Mouse (Mus musculus) spleen, adult 18-20 months (tissue): ENCODE measurements around the gene Rpl26.

Experiments
- DNase-seq, 2 experiments: peaks; one replicate each; pipeline ENCODE4 v3.0.0; 2022; ENCODE audit warnings: mixed read lengths in 2 of 2

Gene Rpl26

GRCm38 (mm10) chr11:68891823-68892222 lies 9.6 kb upstream of the Rpl26 start:
- no peak for DNase-seq

- DNase-seq: no peak
Measured at GRCm38 (mm10) chr11:68892233-68892832, 9.1 kb upstream of the Rpl26 start.

GRCm38 (mm10) chr11:68893911-68894464 lies 7.4 kb upstream of the Rpl26 start:
- DNase-seq: no peak

- DNase-seq: no peak
Measured at GRCm38 (mm10) chr11:68896247-68896646, 5.1 kb upstream of the Rpl26 start.

- DNase-seq: peak; percentile 11 to 41
Measured at GRCm38 (mm10) chr11:68897120-68897519, 4.3 kb upstream of the Rpl26 start.

- DNase-seq: no peak
Measured at GRCm38 (mm10) chr11:68897838-68898237, 3.5 kb upstream of the Rpl26 start.

- DNase-seq: no peak
Measured at GRCm38 (mm10) chr11:68898790-68899189, 2.6 kb upstream of the Rpl26 start.

GRCm38 (mm10) chr11:68899815-68900214 lies 1.6 kb upstream of the Rpl26 start:
- no peak for DNase-seq

GRCm38 (mm10) chr11:68900519-68901350 lies 648 bp upstream of the Rpl26 start:
- DNase-seq: no peak

- DNase-seq: no peak
Measured at GRCm38 (mm10) chr11:68902047-68902364, 623 bp downstream of the Rpl26 start.

- DNase-seq: no peak
Measured at GRCm38 (mm10) chr11:68902367-68902766, 984 bp downstream of the Rpl26 start.

- DNase-seq: no peak
Measured at GRCm38 (mm10) chr11:68902823-68903222, 1.4 kb downstream of the Rpl26 start.

- DNase-seq: no peak
Measured at GRCm38 (mm10) chr11:68903775-68904174, 2.4 kb downstream of the Rpl26 start.

GRCm38 (mm10) chr11:68904375-68905137 lies 3.2 kb downstream of the Rpl26 start:
- peak in 1 of 2 experiments; percentile 66 for DNase-seq

- DNase-seq: no peak
Measured at GRCm38 (mm10) chr11:68905138-68905531, 3.8 kb downstream of the Rpl26 start.

- DNase-seq: no peak
Measured at GRCm38 (mm10) chr11:68905665-68906460, 4.5 kb downstream of the Rpl26 start.

- no peak for DNase-seq
Measured at GRCm38 (mm10) chr11:68906461-68906790, 5.0 kb downstream of the Rpl26 start.

GRCm38 (mm10) chr11:68907251-68907650 lies 5.9 kb downstream of the Rpl26 start:
- no peak for DNase-seq

GRCm38 (mm10) chr11:68908846-68909503 lies 7.6 kb downstream of the Rpl26 start:
- no peak for DNase-seq

- DNase-seq: no peak
Measured at GRCm38 (mm10) chr11:68911531-68912177, 10.3 kb downstream of the Rpl26 start.

- no peak for DNase-seq
Measured at GRCm38 (mm10) chr11:68914566-68914965, 13.2 kb downstream of the Rpl26 start.

GRCm38 (mm10) chr11:68923191-68923590 lies 21.8 kb downstream of the Rpl26 start:
- no peak for DNase-seq
